Mouse (Mus musculus) cerebellum, postnatal 10 days (tissue): ENCODE data around the gene 4930467E23Rik.
"Not testable (repeated sequence)": the region's sequence is repeated elsewhere in the genome, so short reads cannot be mapped to it uniquely, and the experiment has no call there.

Experiments
- DNase-seq, 2 experiments: peaks; one replicate each; pipeline ENCODE4 v3.0.0; 2021; ENCODE audit warnings: mixed read lengths in 2 of 2

4930467E23Rik gene

DNA sequence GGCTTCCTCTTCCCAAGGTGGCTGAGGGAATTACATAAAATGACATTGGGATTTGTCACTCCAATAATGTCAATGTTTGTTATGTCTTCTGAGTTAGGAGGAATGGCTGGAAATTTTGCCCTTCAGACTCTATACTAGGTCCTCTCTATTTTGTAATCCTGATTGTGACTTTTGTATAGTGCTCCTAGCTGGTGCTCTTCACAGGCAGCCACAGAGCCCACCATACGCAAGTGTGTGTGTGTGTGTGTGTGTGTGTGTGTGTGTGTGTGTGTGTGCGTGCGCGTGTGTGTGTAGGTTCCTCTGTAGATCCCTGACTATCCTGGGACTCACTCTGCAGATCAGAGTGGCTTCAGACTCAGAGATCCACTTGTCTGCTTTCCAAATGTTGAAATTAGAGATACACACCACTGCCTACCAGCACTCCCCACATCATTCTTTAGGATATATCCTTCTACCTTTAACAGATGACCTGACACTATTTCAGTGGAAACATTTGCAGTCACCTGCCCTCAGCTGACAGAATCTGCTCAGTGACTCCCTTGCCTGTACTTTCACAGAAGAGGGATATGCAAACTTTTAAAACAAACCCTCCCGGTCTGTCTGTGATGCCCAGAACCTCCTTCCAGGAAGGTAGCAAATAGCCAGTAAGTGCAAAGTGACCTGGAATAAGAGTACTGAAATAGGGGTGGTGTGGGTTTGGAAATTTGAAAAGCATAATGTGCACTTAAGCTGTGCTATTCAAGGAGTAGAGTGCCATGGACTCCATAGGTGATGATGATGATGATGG, 52.1 kb downstream of the 4930467E23Rik start:
- not testable (repeated sequence) for DNase-seq

DNA sequence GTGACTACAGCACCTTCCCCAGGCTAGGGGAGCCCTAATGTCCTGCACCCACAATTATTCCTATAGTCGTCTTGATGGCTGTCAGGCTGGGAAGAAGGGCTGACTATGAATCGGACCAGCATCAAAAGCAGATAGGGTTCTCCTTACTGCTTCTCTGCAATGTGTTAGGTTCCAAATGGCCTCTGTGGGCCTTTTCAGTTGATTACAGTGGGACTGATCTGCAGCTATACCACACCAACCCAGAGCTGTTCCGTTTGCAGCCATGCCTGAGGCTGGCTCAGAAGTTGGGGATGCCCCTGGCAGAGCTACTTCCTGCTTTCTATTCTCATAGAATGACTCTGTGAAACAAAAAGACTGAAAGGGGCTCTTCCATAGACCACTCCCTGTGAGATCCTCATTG, 53.4 kb downstream of the 4930467E23Rik start:
- not testable (repeated sequence) for DNase-seq

DNA sequence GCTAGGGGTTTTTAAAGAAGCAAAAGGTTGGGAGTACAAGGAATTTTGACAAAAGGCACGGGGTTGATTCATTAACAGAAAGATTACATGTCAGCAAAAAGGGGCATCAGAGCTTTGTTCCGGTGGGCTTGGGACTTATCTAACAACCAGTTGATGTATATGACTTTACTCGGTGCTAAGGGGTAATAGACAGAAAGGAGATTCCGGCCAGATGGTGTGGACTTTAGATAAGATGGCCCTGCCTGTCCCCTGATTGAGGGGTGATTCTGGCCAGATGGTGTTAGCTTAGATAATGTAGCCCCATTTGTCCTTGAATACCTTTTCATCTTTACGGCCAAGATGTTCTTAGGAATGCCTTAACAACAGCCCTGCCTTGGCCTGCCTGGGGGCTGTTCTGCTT, 54.5 kb downstream of the 4930467E23Rik start:
- not testable (repeated sequence) for DNase-seq

DNA sequence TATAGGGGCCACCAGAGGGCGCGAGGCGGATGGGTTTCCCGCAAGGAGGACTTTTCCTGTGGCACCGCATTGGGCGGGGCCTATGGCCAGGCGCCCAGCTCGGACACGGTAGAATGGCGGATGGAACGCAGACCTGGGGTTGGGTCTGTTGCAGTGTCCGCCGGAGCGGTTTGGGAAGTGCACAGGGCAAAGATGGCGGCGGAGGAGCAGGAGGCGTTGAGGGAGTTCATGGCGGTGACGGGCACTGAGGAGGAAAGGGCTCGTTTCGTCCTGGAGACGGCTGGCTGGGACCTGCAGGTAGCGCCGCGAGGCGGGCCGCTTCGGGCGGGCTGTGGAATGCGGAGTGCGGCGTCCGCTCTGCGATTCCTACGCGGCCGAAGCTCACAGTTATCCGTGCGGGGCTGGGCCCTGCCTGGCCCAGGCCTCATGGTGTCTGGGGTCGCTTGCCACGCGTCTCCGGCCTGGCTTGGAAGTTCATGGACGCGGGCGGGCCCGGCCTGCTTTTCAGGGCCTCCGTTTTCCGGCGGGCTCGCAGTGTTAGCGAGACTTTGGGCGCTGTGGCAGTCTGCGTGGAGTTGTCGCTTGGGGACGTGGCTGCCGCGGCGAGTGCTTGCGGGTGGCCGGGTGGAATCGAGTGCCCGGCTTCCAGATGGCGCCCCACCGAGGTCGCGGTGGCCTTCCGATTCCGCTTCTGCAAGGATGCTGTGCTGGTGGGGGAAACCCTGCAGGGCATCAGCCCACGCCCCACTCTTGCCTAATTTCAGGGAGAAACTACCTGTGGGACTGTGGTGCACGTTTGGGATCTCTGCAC, 55.4 kb downstream of the 4930467E23Rik start:
- peak; percentile 99 to 100 for DNase-seq

DNA sequence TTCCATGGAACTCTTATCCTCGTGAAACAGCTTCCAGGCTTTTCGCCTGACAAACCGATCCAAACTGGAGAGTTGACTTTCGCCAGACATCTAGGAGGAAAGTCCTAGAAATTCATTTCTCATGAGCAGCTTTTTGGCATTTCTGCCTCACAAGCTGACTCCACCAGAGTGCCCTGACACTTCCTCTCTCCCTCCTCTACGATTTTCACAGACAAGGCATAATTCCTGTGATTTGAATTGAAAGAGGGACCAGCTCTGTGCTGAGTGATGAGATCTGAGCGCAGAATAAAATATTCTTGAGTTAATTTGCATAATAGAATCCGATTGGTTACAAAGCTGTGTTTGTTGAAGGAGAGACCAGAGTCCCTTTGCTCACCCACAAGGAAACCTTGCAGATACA, 63.3 kb downstream of the 4930467E23Rik start:
- not testable (repeated sequence) for DNase-seq
